Mouse (Mus musculus): ENCODE data around the gene Sgcd.

DNA sequence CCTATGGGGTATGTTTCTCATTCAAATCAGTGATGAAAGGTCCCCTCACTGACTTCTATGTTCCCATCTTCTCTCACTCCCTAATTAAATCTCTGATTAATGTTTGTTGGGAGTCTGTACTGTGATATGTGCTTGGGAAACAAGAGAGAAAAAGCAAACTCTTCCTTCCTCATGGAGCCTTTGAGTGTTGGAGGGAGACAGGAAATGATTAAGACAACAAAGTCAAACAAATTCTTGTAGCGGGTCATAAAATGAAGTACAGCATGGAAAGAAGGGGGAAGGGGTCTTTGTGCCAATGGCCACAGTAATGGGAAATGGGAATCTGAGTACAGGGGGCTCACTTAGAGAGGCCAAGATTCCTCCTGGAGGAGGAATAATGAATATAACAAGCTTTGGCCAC is 1063.8 kb downstream of the Sgcd start:
- TF ChIP-seq CTCF (IDR thresholded peaks at IDR 0.05) (no peak), EP300 (IDR thresholded peaks at IDR 0.05) (no peak)

Data from lung, postnatal 0 days (tissue).